Mouse (Mus musculus): ENCODE data around the gene Cd320.
"Not testable (repeated sequence)": the region's sequence is repeated elsewhere in the genome, so short reads cannot be mapped to it uniquely, and the experiment has no call there.

GRCm38 (mm10) chr17:33823171-33823570, 19.7 kb upstream of the Cd320 start:
- TF ChIP-seq CTCF, EP300 (IDR thresholded peaks at IDR 0.05): not testable (repeated sequence)
